20 mouse cellular contexts compared by ENCODE assay signal in genomic region chr13:69365880-69366490, GRCm38 (mm10).
DNase-seq lines count a peak whose midpoint lies in the region; ATAC-seq lines count a peak whose summit lies in the region.
"Had no signal": no experiment of that assay in that cellular context is flagged by ENCODE, and none has a peak within 500 bp of the region (broad histone marks: within the 10 kb centered on the region; RNA-seq: fewer than 3 reads in every experiment).

No protein-coding gene starts in this region.

- WGBS in kidney, embryonic 14.5 days, result 51% methylated on average over 1 of the region's 1 CpGs
- WGBS in neural tube, embryonic 12.5 days, result 56% methylated on average over 1 of the region's 1 CpGs
- 48% methylated on average over 1 of the region's 1 CpGs for WGBS in neural tube, embryonic 15.5 days

- H3K4me1 ChIP-seq in kidney, embryonic 14.5 days (ENCODE audit: control insufficient read depth, insufficient read depth, low read length), result no peaks in the 10 kb centered on the region
- H3K4me1 ChIP-seq in neural tube, embryonic 12.5 days, result no peaks in the 10 kb centered on the region; the same call in 1 of the 2 replicates
- H3K4me1 ChIP-seq in neural tube, embryonic 15.5 days, result peaks cover 4% of the 10 kb centered on the region
- H3K4me1 ChIP-seq: embryonic facial prominence, embryonic 12.5 days; forebrain, embryonic 15.5 days; heart, embryonic 15.5 days; hindbrain, embryonic 12.5 days; intestine, embryonic 15.5 days had no signal

- no peaks in the 10 kb centered on the region for H3K27me3 ChIP-seq in kidney, embryonic 14.5 days (ENCODE audit: control insufficient read depth, insufficient read depth, low read length)
- H3K27me3 ChIP-seq in neural tube, embryonic 12.5 days (replicated peaks), result no peaks in the 10 kb centered on the region
- no peaks in the 10 kb centered on the region for H3K27me3 ChIP-seq in neural tube, embryonic 15.5 days (replicated peaks)
- H3K27me3 ChIP-seq: embryonic facial prominence, embryonic 12.5 days; forebrain, embryonic 15.5 days; heart, embryonic 15.5 days; hindbrain, embryonic 12.5 days; intestine, embryonic 15.5 days had no signal

- no peak overlapping the region for H3K27ac ChIP-seq in kidney, embryonic 14.5 days (ENCODE audit: low read depth, low read length)
- no peak overlapping the region for H3K27ac ChIP-seq in neural tube, embryonic 12.5 days
- no peak overlapping the region for H3K27ac ChIP-seq in neural tube, embryonic 15.5 days (replicated peaks)
- H3K27ac ChIP-seq: embryonic facial prominence, embryonic 12.5 days; forebrain, embryonic 15.5 days; heart, embryonic 15.5 days; hindbrain, embryonic 12.5 days; intestine, embryonic 15.5 days had no signal

- H3K9ac ChIP-seq in kidney, embryonic 14.5 days (ENCODE audit: low read depth, low read length), result no peak overlapping the region
- no peak overlapping the region for H3K9ac ChIP-seq in neural tube, embryonic 12.5 days
- no peak overlapping the region for H3K9ac ChIP-seq in neural tube, embryonic 15.5 days (replicated peaks)
- H3K9ac ChIP-seq: embryonic facial prominence, embryonic 12.5 days; forebrain, embryonic 15.5 days; heart, embryonic 15.5 days; hindbrain, embryonic 12.5 days; intestine, embryonic 15.5 days had no signal

- 0 out of 2 replicates have a peak, but pooled peaks have one; percentile 24 for ATAC-seq in kidney, embryonic 14.5 days (ENCODE audit: low FRiP score, low TSS enrichment)
- ATAC-seq in neural tube, embryonic 12.5 days (ENCODE audit: low FRiP score, low read depth), result peak; percentile 71
- ATAC-seq in neural tube, embryonic 15.5 days (ENCODE audit: low FRiP score), result no peak
- ATAC-seq in megakaryocyte, adult 5-6 weeks (ENCODE audit: poor library complexity, severe bottlenecking), result no peak
- ATAC-seq: forebrain, embryonic 15.5 days; hindbrain, embryonic 16.5 days; intestine, embryonic 15.5 days had no signal

- H3K9me3 ChIP-seq in kidney, embryonic 14.5 days (ENCODE audit: control insufficient read depth, low read length), result peaks cover 13% of the 10 kb centered on the region; the same call in 1 of the 2 replicates
- H3K9me3 ChIP-seq in neural tube, embryonic 12.5 days, result peaks cover 19% of the 10 kb centered on the region
- 0 out of 2 replicates have a peak, but pooled peaks cover 5% of the 10 kb centered on the region for H3K9me3 ChIP-seq in neural tube, embryonic 15.5 days (replicated peaks)
- H3K9me3 ChIP-seq: embryonic facial prominence, embryonic 12.5 days; forebrain, embryonic 15.5 days; heart, embryonic 15.5 days; hindbrain, embryonic 12.5 days; intestine, embryonic 15.5 days had no signal

- no peaks in the 10 kb centered on the region for H3K36me3 ChIP-seq in kidney, embryonic 14.5 days (ENCODE audit: control insufficient read depth, insufficient read depth, low read length)
- H3K36me3 ChIP-seq in neural tube, embryonic 12.5 days, result no peaks in the 10 kb centered on the region
- no peaks in the 10 kb centered on the region for H3K36me3 ChIP-seq in neural tube, embryonic 15.5 days
- H3K36me3 ChIP-seq: embryonic facial prominence, embryonic 12.5 days; forebrain, embryonic 15.5 days; heart, embryonic 15.5 days; hindbrain, embryonic 12.5 days; intestine, embryonic 15.5 days had no signal

- DNase-seq in heart, adult 11 months, result peak; percentile 64
- DNase-seq in heart, postnatal 4 days, result no peak
- DNase-seq in kidney, postnatal 25 days, result no peak
- DNase-seq: adrenal gland, postnatal 10 days; cerebellum, adult 11 months; cerebellum, adult 8-10 months; cerebellum, postnatal 14 days; gastrocnemius, postnatal 36 days; heart, adult 18-20 months had no signal

- no peak overlapping the region for H3K4me3 ChIP-seq in kidney, embryonic 14.5 days (ENCODE audit: low read length)
- no peak overlapping the region for H3K4me3 ChIP-seq in neural tube, embryonic 12.5 days
- no peak overlapping the region for H3K4me3 ChIP-seq in neural tube, embryonic 15.5 days (replicated peaks)
- H3K4me3 ChIP-seq: embryonic facial prominence, embryonic 12.5 days; forebrain, embryonic 15.5 days; heart, embryonic 15.5 days; hindbrain, embryonic 12.5 days; intestine, embryonic 15.5 days had no signal

- no peak overlapping the region for H3K4me2 ChIP-seq in kidney, embryonic 14.5 days (replicated peaks; ENCODE audit: low read depth, low read length)
- no peak overlapping the region for H3K4me2 ChIP-seq in neural tube, embryonic 12.5 days (replicated peaks)
- H3K4me2 ChIP-seq in neural tube, embryonic 15.5 days, result no peak overlapping the region
- H3K4me2 ChIP-seq: embryonic facial prominence, embryonic 12.5 days; forebrain, embryonic 15.5 days; heart, embryonic 11.5 days; heart, embryonic 15.5 days; hindbrain, embryonic 12.5 days; intestine, embryonic 15.5 days had no signal

Comparison
In these comparisons a context has a peak if more than half of its experiments do, and no peak if none do; other contexts are left out.
1. ATAC-seq: peak in kidney, embryonic 14.5 days (single experiment) and neural tube, embryonic 12.5 days (single experiment); none in neural tube, embryonic 15.5 days (single experiment) and megakaryocyte, adult 5-6 weeks (single experiment).